Comparison of ENCODE assay signal across 9 mouse cellular contexts in genomic region chr4:88760431-88760830, GRCm38 (mm10). TPM values are rescaled to one million over a fixed set of nuclear protein-coding genes. Genes with fewer than 3 reads are reported as not detected.
DNase-seq lines count a peak whose midpoint lies in the region; ATAC-seq and TF ChIP-seq lines count a peak whose summit lies in the region.
"Not testable (repeated sequence)": the region's sequence is repeated elsewhere in the genome, so short reads cannot be mapped to it uniquely, and the experiment has no call there.
"Had no signal": no experiment of that assay in that cellular context is flagged by ENCODE, and none has a peak within 500 bp of the region (broad histone marks: within the 10 kb centered on the region; RNA-seq: fewer than 3 reads in every experiment).

No protein-coding gene starts in this region.

- not testable (repeated sequence) for H3K9ac ChIP-seq in intestine, embryonic 14.5 days (ENCODE audit: low read length); lung, postnatal 0 days (replicated peaks; ENCODE audit: low read depth)

- not testable (repeated sequence) for H3K4me1 ChIP-seq in intestine, embryonic 14.5 days (replicated peaks; ENCODE audit: control insufficient read depth, insufficient read depth, low read length); lung, postnatal 0 days (ENCODE audit: insufficient read depth, low read depth, low read length)

- peak; percentile 74 for TF ChIP-seq CTCF in lung, postnatal 0 days (IDR thresholded peaks at IDR 0.05)

- not testable (repeated sequence) for ATAC-seq in intestine, embryonic 14.5 days (replicated peaks; ENCODE audit: low FRiP score, low TSS enrichment, low read depth); lung, postnatal 0 days

- not testable (repeated sequence) for H3K9me3 ChIP-seq in intestine, embryonic 14.5 days (ENCODE audit: control insufficient read depth, low read length); lung, postnatal 0 days (ENCODE audit: low read length)

- H3K27ac ChIP-seq in intestine, embryonic 14.5 days (ENCODE audit: low read depth), result peak overlapping the region; percentile 47; the same call in 1 of the 2 replicates
- H3K27ac ChIP-seq in lung, postnatal 0 days (ENCODE audit: low read length), result not testable (repeated sequence)

- H3K36me3 ChIP-seq in intestine, embryonic 14.5 days (ENCODE audit: control insufficient read depth, insufficient read depth, low read length); lung, postnatal 0 days (ENCODE audit: insufficient read depth, low read length): not testable (repeated sequence)

- WGBS in intestine, embryonic 14.5 days, result 0% methylated on average over 24 of the region's 28 CpGs
- WGBS in lung, postnatal 0 days, result 2% methylated on average over 19 of the region's 28 CpGs

- peak; percentile 55 for DNase-seq in T-cell, adult 2 months (ENCODE audit: low spot score)
- peak; percentile 81 for DNase-seq in embryo, embryonic 10.5 days (ENCODE audit: low spot score)
- DNase-seq in gastrocnemius, postnatal 4 days (ENCODE audit: low spot score in 2 of 2), result peak; percentile 30 to 67
- not testable (repeated sequence) for DNase-seq in intestine, embryonic 14.5 days (ENCODE audit: low spot score)
- peak; percentile 45 to 60 for DNase-seq in layer of hippocampus, postnatal 36 days
- peak; percentile 93 for DNase-seq in lung, postnatal 0 days (ENCODE audit: low spot score)
- peak; percentile 38 for DNase-seq in retina, adult 2 months (ENCODE audit: low read depth, low spot score)
- DNase-seq in thymus, postnatal 25 days, result peak; percentile 55

- not testable (repeated sequence) for TF ChIP-seq EP300 in lung, postnatal 0 days (IDR thresholded peaks at IDR 0.05)

- peak overlapping the region; percentile 36 for H3K4me2 ChIP-seq in intestine, embryonic 14.5 days (ENCODE audit: low read length)
- H3K4me2 ChIP-seq in lung, postnatal 0 days (replicated peaks; ENCODE audit: low read depth, low read length), result not testable (repeated sequence)

- not testable (repeated sequence) for H3K27me3 ChIP-seq in intestine, embryonic 14.5 days (replicated peaks; ENCODE audit: control insufficient read depth, insufficient read depth, low read length); lung, postnatal 0 days (replicated peaks; ENCODE audit: insufficient read depth, low read length)

- peak overlapping the region; percentile 23 for H3K4me3 ChIP-seq in intestine, embryonic 14.5 days (ENCODE audit: low read depth, low read length)
- peak overlapping the region; percentile 25; the same call in 1 of the 2 replicates for H3K4me3 ChIP-seq in lung, postnatal 0 days (ENCODE audit: low read depth, low read length)

RNA-seq across cellular contexts. Expression of gene Gm13283, which starts 0.5 kb away (rescaled TPM):
- not detected for total RNA-seq in gastrocnemius, postnatal 4 days (2021)
- 0.22 TPM in 1 of 2 replicates, not detected in the other for polyA plus RNA-seq in intestine, embryonic 14.5 days (2014; fragmentation: Nextera tagmentation; extraction: Ambion mirVana)
- not detected for total RNA-seq in layer of hippocampus, postnatal 36 days (2021)
- 0.38 and 0.44 TPM in 2 replicates for polyA plus RNA-seq in lung, postnatal 0 days (2015; fragmentation: Nextera tagmentation; extraction: Ambion mirVana)
- polyA plus RNA-seq: Patski had no signal

RNA-seq across cellular contexts. Expression of gene Gm13271, which starts 5.8 kb away (rescaled TPM):
- total RNA-seq in gastrocnemius, postnatal 4 days (2021), result not detected
- not detected in 2 replicates for polyA plus RNA-seq in intestine, embryonic 14.5 days (2014; fragmentation: Nextera tagmentation; extraction: Ambion mirVana)
- total RNA-seq in layer of hippocampus, postnatal 36 days (2021), result not detected
- polyA plus RNA-seq in lung, postnatal 0 days (2015; fragmentation: Nextera tagmentation; extraction: Ambion mirVana), result not detected in 2 replicates
- polyA plus RNA-seq: Patski had no signal

RNA-seq across cellular contexts. Expression of gene Gm13290, which starts 13.2 kb away (rescaled TPM):
- total RNA-seq in gastrocnemius, postnatal 4 days (2021), result not detected
- not detected in 2 replicates for polyA plus RNA-seq in intestine, embryonic 14.5 days (2014; fragmentation: Nextera tagmentation; extraction: Ambion mirVana)
- total RNA-seq in layer of hippocampus, postnatal 36 days (2021), result not detected
- polyA plus RNA-seq in lung, postnatal 0 days (2015; fragmentation: Nextera tagmentation; extraction: Ambion mirVana), result 0.40 TPM in 1 of 2 replicates, not detected in the other

RNA-seq across cellular contexts. Expression of gene Gm13289, which starts 16.3 kb away (rescaled TPM):
- not detected for total RNA-seq in gastrocnemius, postnatal 4 days (2021)
- polyA plus RNA-seq in intestine, embryonic 14.5 days (2014; fragmentation: Nextera tagmentation; extraction: Ambion mirVana), result not detected in 2 replicates
- not detected for total RNA-seq in layer of hippocampus, postnatal 36 days (2021)
- not detected in 2 replicates for polyA plus RNA-seq in lung, postnatal 0 days (2015; fragmentation: Nextera tagmentation; extraction: Ambion mirVana)
- polyA plus RNA-seq: Patski had no signal

RNA-seq across cellular contexts. Expression of gene Gm13272, which starts 19.2 kb away (rescaled TPM):
- not detected for total RNA-seq in gastrocnemius, postnatal 4 days (2021)
- polyA plus RNA-seq in intestine, embryonic 14.5 days (2014; fragmentation: Nextera tagmentation; extraction: Ambion mirVana), result 0.23 TPM in 1 of 2 replicates, not detected in the other
- not detected for total RNA-seq in layer of hippocampus, postnatal 36 days (2021)
- polyA plus RNA-seq in lung, postnatal 0 days (2015; fragmentation: Nextera tagmentation; extraction: Ambion mirVana), result not detected in 2 replicates
- polyA plus RNA-seq: Patski had no signal
